Mouse (Mus musculus) gastrocnemius, postnatal 36 days (tissue): ENCODE data around the gene Senp1. TPM values are rescaled to one million over a fixed set of nuclear protein-coding genes. Genes with fewer than 3 reads are reported as not detected.

Experiments used
- DNase-seq, 2 experiments: peaks; one replicate each; pipeline ENCODE4 v3.0.0; 2022
- intact Hi-C: fragments of 180-260 bp; cut with DNase I; formaldehyde crosslinking; loops from one replicate; pipeline ENCODE4 v1.15.1; 2025
- total RNA-seq, 2 experiments: library from RNA; stranded (reverse); gene quantifications; 2 replicates each; pipeline ENCODE4 v1.2.3; 2021

The Senp1 gene
- total RNA-seq, 2 experiments from 2014 or later: 6.0 to 8.1 TPM

DNA sequence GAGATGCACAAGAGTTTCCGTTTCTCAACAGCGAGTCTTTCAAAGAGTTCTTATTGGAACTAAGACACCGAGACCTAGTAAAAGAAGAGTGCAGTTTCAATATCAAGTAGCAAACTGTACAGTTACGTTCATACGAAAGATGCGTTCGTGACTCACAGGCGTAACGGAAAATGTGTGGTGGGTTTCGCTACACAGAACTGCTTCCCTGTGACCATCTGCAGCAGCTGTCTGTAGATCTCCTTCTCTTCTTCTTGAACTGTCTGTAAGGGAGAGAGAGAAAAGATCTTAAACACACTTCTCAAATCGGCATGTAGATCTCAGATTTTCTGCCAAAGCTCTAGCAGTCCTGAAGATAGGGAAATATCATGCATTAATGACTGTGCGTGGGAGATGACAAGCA is 26.9 kb downstream of the Senp1 start:
- DNase-seq: no peak
- intact Hi-C loops: loop anchor here (10.0 kb wide), 1 partner anchor 318 kb away; the partner anchor contains the start of gene Olfr283

DNA sequence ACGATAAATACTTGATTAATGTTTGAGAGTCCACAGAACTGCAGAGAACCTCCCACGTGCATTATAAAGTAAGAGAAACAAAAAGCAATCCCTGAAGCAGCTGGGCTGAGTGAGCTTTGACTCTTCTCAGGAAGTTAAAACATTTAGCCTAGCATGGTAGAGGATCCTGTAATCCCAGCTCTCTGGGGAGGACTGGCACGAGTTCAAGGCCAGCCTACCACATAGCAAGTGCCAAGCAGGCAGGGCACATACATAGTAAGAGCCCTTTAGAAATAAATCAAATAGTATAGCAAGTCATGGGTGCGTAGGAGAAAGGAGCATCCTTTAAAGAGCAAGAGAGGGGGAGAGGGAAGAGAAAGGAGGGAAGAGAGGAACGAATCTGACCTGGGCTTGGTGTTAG is 27.7 kb downstream of the Senp1 start:
- intact Hi-C loops: loop anchor here (10.0 kb wide), 1 partner anchor 319 kb away; the partner anchor contains the start of gene Olfr283
- no peak for DNase-seq

DNA sequence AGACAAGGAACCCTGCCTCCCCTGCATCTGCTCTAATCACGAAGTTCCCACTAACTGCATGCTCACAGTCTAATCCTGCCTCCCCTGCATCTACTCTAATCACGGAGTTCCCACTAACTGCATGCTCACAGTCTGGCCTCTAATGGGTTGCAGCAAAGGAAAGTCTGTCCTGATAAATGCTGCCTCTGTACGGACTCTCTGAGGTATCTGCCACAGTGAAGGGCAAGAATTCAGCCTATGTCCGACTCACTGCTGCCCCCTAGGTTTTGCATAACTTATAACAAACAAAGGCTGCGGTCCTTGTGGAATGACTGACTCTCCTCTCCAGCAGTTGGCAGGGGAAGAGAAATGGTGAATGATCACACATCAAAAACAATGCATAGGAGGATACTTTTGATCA is 38.3 kb downstream of the Senp1 start:
- no peak for DNase-seq
- intact Hi-C loops: no loop called here

DNA sequence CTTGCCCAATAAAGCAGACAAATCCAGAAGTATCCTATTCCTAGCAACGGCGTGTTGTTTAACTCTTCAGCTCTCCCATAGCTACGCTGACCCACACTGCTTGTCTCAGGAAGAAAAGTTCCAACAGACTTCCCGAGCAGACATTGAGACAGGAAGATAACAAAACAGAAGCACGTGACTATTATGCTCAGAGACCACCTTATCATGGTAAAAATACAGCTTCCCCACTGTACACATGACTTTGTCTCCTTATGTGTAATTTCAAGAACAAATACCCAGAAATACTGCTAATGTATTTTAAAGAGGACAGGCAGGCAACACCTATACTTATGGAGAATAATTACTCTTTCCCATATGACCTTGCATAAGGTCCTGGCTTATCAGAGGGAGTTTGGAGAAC is 41.9 kb downstream of the Senp1 start:
- intact Hi-C loops: no loop called here
- DNase-seq: no peak

DNA sequence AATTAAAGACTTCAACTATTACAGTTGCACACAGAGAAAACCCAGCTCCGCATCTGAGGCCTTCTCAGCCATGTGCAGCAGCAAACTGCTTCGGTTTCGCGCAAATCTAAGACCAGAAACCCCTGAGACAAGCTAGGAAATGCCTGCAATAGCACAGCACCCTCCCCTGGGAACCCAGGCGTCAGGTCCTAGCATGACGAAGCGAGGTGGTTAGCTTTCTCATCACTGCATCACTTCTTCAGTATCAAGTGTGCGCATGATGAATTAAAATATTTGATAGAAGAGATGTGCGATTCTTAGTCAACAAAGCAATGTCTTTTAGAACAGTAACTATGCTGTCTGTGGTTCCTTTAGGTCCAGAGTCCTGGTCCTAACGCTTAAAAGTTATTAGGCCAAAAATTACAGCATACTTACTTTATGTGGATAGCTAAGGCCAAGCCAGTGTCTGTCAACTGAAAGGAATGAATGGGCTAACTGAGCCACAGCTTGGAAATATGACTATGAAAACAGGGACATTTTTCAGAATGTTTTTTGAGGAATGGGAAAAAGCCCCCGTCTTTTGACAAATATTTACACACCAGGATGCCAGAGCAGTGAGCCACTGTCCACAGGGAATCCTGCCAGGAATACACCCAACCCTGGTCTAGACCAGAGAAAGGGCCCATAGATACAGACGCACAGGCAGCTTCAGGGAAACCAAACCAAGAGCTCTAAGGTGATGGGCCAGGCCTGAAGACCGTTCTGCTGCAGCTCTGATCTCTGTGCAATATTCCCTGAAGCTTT is 44.4 kb downstream of the Senp1 start:
- intact Hi-C loops: no loop called here
- DNase-seq: no peak

DNA sequence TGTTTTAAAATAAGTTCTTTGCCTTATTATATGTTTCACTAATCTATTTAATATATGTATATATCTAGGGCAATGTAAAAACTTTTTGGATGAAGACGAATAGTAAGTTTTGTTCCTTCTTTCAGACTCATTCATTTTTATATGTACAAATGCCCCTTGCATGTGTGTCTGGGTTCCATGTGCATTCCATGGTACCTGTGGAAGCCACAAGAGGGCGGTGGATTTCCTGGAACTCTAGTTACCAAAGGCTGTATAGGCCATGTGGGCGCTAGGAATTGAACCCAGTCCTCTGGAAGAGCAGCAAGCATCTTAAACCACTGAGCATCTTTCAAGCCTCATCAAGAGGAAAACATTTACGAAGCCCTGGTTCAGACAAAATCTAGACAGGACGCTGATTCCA is 49.2 kb downstream of the Senp1 start:
- intact Hi-C loops: no loop called here
- no peak for DNase-seq

DNA sequence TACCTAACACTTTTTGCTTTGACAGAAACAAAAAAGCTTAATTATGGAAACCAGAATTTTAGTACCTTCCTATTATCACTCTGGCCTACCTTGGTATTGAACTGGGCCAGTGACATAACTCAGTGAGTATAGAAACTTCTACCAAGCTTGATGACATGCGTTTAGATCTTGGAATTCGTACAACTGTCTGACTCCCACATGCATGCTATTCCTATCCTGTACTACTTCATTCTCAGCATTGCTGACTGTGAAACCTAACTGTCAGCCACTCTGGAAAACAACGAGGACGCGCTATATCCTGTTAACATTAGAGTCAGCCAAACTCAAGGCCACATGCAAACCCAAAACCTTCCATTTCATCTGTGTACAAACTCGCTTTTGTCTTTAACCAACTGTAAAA is 49.6 kb downstream of the Senp1 start:
- intact Hi-C loops: no loop called here
- DNase-seq: no peak

DNA sequence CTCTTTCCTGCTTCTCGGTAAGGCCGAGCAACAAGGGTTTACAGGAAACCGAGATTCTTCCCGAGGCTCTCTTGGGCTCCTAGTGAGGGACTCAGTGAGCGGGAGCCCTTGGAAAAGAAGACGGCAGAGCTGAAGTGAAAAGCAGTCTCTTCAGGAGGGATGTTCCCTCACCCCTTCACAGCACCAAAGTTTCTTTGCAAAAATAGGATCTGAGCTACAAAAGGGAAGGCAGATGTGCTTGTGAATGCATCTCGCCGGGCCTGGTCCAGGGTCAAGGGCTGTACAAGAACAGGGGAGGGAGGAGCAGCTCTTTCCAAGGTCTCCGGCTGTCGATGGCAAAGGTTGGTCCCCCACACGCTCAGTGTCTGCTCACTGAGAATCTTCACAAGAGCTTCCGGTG is 51.0 kb downstream of the Senp1 start:
- DNase-seq: no peak
- intact Hi-C loops: no loop called here

DNA sequence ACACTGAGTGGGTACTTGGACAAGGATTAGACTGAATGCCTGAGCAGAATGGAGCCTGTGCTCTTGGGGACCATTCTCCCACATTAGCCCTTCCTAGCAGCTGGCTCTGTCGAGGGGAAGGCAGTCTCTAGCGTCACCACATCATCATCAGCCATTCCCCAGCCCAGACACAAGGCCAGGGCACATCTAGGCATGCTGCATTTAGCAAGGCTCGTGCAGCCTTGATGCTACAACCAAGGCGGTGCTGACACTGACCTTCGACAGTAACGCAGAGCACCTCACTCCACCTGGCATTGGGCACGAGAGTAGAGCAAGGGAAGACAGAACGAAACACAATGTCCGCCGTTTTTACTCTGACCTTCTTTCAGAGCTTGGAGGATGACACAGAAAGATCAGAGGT is 53.9 kb downstream of the Senp1 start:
- no peak for DNase-seq
- intact Hi-C loops: no loop called here

DNA sequence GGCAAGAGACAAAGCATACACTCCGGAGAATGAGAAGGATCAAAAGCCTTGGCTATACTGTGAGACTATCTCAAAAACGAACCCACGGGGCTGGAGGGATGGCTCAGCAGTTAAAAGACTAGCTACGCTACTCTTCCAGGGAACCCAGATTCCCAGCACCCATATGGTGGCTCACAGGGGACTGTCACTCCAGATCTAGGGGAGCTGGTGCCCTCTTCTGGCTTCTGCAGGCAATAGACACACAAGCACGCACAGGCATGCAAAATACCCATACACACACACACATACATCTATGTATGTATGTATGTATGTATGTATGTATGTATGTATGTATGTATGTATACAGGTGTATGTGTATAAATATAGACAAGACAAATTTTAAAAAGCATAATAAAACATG is 57.0 kb downstream of the Senp1 start:
- intact Hi-C loops: no loop called here
- DNase-seq: no peak

DNA sequence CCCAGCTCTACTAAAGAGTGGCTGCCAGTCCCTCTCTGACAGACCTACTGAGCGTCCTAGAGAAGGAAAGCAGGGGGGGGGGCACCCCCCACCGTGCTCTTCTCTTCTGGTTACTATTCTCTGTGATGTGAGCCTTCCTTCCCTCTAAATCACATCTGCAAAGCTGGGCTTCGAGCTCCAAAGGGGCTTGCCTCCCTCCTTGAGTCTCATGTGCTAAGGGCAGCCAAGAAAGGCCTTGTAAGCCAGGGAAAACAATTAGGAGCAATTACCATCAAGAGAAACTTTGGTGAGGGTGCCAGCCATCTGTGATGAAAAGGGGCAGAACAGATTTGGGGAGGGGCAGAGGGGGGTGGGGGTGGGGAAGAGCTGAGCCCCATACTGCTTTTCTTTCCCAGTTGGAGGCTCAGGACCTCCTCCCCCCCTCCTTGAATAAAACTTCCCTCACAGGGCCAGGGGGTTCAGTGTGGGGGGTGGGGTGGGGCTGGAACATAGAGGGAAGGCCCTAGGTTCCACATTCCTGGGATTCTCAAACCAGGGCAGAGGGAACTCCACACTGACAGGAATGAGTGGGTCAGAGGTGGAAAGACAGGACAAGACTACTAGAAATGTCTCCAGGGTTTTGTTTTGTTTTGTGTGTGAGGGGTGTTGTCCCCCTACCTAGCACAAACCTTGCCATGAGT is 58.3 kb downstream of the Senp1 start:
- no peak for DNase-seq
- intact Hi-C loops: no loop called here

DNA sequence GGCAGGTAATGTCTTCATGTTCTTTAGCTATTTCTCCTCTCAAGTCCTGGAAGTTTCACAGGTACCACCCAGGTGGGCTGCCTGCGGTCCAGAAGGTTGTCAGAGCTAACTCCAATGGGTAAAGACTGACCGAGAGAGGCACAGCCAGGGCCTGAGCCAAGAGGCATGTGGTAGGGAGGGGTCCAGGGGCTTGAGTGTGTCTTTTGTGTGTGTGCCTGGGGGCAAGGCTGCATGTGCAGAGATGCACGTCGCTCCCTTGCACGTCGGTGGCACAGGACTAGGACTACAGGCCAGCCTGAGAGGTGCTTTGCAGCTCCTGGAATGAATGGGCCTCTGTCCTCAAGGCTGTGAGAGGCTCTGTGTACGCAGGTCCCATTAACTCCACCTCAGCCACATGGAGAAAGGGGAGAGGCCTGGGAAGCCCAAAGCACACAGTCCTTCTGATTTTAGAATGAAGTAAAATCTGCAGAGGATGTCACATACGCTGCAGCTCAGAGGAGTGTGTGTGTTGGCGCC is 60.3 kb downstream of the Senp1 start:
- no peak for DNase-seq
- intact Hi-C loops: no loop called here

DNA sequence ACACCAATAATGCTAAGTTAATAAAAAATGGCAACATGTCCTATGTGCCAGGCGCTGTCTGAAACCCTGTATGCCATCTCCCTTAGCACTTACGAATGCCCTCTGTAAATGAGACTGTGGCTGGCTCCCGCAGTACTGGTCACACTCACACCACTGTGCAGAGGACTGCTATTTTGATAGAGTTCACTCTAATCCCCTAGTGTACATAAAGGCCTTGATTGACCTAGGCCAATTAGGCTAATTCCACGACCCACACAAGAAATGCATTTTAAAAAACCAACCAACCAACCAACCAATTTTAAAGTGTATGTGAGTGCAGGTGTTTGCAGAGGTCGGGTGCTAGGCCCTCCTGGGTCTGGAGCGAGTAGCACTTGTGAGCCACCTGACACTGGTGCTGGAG is 63.7 kb downstream of the Senp1 start:
- intact Hi-C loops: no loop called here
- no peak for DNase-seq

DNA sequence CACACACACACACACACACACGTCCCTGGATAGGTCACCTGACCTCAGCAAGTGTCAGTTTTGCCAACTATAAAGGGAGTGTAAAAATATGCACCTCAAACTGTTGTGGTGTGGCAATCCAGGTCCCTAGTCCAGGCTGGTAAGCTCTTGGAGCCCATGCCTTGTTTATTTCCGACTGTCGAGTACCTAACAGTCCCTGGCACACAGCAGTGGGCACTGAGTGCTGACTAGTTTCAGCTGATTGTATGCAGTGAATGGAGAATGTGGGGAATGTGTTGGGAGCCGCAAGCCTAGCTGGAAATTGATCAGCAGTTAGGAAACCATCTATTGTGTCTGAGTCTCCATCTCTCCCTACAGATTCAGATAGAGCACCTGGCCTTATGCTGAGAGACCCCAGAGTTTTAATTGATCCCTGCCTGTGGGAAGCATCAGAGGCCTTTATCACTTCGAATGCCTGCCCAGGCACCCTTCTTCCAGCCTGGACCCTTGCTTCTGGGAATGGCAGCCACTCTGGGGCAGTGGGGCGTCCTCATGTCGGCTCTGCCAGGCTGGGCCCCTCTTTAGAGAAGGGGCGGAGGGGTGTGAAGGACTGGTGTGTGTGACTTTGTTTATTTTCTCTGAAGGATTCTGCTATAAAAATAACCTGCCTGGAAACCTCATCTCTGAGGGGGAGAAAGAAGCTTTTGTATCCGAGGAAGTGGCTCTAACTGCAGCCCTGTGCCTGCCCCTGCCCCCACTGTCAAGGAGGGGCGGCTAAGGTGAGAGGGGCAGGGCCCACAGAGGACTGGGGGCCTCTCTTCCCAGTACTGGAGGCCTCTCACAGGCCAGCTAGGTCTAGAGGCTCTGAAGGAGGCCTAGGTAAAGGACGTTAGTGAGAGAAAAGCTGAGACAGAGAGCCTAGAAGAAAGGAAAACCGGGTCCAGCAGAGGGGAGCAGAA is 66.3 kb downstream of the Senp1 start:
- DNase-seq: no peak
- intact Hi-C loops: no loop called here

DNA sequence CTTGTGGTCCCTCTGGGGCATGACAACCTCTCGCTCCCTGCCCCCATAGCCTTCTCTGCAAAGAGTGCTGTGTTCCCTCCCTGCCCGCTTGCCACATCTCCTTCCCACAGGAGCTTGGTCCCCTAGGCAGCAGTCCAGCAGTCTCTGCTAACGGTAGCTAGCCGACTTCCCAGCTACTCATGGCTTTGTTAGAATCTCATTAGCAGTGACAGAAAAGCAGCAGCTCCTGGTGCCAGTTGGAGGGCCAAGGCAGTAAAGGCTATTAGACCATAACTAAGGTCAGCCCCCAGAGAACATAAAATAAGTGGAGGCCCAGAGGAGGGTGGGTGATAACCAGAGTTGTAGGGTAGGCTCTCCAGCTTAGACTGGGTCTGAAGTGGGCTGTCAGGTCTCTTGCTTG is 67.9 kb downstream of the Senp1 start:
- DNase-seq: no peak

DNA sequence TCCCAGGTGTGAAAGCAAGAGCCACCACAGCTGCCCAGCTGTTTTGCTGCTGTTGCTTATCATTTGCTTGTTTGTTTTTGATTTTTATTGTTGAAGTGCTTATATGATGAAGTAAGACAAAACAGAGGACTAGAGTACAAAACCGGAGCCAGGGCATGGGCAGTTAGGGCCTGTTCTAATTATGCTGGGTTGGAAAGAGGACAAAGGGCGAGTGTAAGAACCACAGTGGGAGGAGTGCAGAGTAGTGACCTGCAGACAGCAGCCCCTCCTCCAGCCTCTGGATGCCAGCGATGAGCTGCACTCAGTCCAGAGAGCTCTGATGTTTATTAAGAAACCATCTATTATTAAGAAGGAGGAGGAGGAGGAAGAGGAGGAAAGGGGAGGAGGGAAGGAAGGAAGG is 70.4 kb downstream of the Senp1 start:
- intact Hi-C loops: no loop called here
- no peak for DNase-seq

More for the DNA sequence above, 67.9 kb downstream of the Senp1 start:
- intact Hi-C loops: no loop called here

DNA sequence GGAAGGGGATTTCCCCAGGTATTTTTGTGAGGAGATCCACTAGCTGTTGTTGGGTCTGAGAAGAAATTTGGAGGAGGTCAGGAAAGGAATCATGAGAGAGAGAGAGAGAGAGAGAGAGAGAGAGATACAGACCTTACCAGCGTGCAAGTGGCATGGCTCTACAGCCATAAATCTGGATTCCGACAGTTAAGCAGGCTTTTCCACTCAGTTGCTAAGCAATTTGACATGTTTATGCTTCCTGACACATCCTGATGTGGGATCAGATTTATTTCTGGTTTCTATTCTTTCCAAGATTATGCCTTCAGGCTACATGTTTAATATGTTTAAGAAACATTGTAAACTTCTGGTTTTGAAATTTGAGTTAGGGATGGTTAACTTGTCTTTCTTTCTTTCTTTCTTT is 71.7 kb downstream of the Senp1 start:
- intact Hi-C loops: no loop called here
- DNase-seq: no peak

DNA sequence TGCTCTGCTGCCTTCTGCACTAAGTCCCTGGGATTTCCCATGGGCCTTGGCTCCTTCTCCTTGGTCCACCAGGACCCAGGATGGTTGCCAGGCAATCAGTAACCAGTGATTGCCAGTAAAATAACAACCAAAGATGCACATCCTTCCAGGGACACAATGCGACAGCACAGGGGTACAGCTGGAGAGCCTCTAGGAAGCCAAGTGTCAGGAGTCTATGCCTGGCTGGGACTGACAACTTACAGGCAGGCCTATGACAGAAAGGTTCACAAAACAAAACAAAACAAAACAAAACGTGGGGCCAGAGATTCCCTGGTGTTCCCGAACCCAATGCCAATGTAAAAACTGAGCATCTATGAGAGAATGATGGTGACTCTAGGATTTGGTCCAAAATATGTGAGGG is 74.5 kb downstream of the Senp1 start:
- intact Hi-C loops: no loop called here
- no peak for DNase-seq

DNA sequence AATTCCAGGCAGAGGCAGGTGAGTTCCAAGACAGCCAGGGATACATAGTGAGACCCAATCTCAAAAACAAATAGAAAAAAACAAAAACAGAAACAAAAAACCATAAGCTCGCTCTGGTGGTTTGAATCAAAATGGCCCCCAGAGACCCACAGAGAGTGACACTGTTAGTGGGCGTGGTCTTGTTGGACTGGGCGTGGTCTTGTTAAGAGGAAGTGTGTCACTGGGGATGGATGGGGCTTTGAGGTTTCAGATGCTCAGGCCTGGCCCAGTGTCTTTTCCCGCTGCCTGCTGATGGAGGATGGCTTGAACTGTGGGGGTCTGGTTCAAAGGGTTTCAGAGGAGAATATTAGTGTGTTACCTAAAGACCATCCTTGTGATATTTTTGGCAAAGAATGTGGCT is 75.6 kb downstream of the Senp1 start:
- DNase-seq: no peak
- intact Hi-C loops: no loop called here

DNA sequence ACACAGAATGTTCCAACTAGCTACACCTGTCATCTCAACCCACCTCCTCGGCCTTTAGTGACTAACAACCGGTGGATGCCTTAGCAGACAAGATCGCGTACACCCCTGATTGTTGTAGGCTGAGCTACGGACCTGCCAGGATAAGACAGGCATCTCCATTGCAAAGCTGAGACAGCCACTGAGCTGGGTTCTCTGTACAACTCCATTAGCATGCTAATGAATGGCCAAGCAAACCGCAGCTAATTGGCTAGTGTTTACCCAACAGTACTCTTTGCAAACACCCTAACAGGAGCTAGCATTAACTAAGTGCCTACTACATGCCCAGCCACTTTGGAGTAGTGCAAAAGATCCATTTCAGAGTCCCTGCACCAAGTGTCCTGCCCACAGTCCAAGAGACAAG is 80.7 kb downstream of the Senp1 start:
- DNase-seq: no peak
- intact Hi-C loops: no loop called here

DNA sequence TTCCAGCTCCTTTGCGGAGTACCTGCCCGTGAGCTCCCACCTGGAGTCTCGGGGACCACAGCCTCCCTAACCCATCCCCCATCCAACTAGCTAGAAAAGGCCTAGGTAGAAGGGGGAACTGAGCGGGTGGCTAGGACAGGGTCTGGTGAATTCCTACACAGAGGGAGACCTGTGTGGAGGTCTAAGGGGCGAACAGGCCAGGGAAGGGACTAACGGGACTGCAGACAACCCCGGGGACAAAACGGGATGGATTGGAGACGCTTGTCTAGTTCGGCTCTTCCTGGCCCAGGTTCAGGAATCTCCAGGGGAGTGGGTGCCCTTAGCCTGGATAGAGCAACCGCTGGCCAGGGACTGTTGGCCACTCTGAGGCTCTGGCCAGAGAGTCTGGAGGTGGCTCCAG is 88.4 kb downstream of the Senp1 start:
- DNase-seq: no peak
- intact Hi-C loops: no loop called here
